Mouse (Mus musculus): Measurements from ENCODE around the gene Ss18l1.

DNA sequence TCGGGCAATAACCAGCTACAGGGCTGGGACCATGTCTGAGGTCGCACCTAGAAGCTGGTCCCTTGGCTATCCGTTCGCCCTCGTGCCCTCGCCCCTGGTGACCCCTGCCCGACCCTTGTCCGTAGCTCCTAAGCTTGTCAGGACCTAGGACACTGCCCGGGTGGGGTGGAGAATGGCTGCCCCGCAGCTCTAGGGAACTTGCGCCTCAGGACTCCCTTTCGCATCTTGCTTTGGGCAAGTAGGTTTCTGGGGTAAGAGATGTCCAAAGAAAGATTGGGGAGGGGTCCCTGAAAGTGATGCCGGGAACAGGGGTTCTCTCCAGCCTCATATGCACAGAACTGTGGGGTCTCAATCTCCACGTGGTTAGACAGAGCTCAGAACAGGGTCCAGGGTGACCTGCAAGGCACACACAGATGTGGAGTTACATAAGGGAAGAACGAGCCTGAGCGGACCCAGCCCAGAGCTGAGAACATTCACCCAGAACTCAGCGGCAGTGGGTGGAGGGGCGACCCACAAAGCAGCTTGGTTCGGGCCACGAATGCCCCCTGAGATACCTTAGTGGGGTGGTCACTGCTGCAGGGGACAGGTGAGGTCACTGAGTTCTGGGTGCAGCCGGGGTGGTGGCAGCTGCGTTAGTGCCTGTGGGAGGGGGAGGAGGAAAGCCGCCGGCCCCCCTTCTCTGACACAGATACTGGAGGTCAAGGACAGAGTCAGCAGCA, 62.5 kb downstream of the Ss18l1 start:
- TF ChIP-seq POLR2A (IDR thresholded peaks at IDR 0.05; ENCODE audit: extremely low read depth, insufficient read depth, low read length), result no peak
- no peak for TF ChIP-seq CTCF (IDR thresholded peaks at IDR 0.05; ENCODE audit: low read depth, low read length)

All from liver, adult 2 months (tissue).